Mouse (Mus musculus) spleen, adult 2 months (tissue): ENCODE data around the gene Kbtbd8.

ENCODE experiments used
- CTCF ChIP-seq: fragments of 200-500 bp; IDR thresholded peaks from 2 replicates; pipeline ENCODE4 v1.5.1; 2011; ENCODE audit warnings: mild to moderate bottlenecking, inconsistent platforms; ENCODE audit not compliant: insufficient read depth, insufficient read length, insufficient replicate concordance; ENCODE audit errors: extremely low read depth
- POLR2A ChIP-seq: fragments of 200-500 bp; IDR thresholded peaks from 2 replicates; pipeline ENCODE4 v1.6.1; 2011; ENCODE audit warnings: low read depth, low read length, inconsistent platforms

GRCm38 (mm10) chr6:95087154-95087846 lies 29.7 kb upstream of the Kbtbd8 start:
- TF ChIP-seq CTCF (no peak), POLR2A (no peak)
